Mouse (Mus musculus) mouse trophoblast stem cell (cell line): ENCODE measurements around the gene Nog.

Experiments
- in situ Hi-C, 2 experiments: fragments of 300-500 bp; cut with MseI, MboI; formaldehyde crosslinking; loops; 2 replicates in 1 of 2; 3 replicates in 1 of 2; pipeline ENCODE4 v1.15.1; 2025

Gene Nog

GRCm38 (mm10) chr11:89269809-89270361, 32.2 kb downstream of the Nog start:
- in situ Hi-C loops = no loop called here

GRCm38 (mm10) chr11:89267520-89267919, 34.6 kb downstream of the Nog start:
- in situ Hi-C loops = no loop called here

GRCm38 (mm10) chr11:89265080-89265479, 37.1 kb downstream of the Nog start:
- in situ Hi-C loops = no loop called here

- in situ Hi-C loops = no loop called here
Measured at GRCm38 (mm10) chr11:89259338-89259915, 42.7 kb downstream of the Nog start.

- in situ Hi-C loops = no loop called here
Measured at GRCm38 (mm10) chr11:89257893-89258292, 44.2 kb downstream of the Nog start.

GRCm38 (mm10) chr11:89253973-89254372, 48.2 kb downstream of the Nog start:
- in situ Hi-C loops = no loop called here
